Mouse (Mus musculus) left cerebral cortex, postnatal 25 days (tissue): ENCODE results near the gene Nup133. TPM values are rescaled to one million over a fixed set of nuclear protein-coding genes. Genes with fewer than 3 reads are reported as not detected.

Source experiments
- DNase-seq, 2 experiments: peaks; one replicate each; pipeline ENCODE4 v3.0.0; 2022; ENCODE audit warnings: low spot score in 2 of 2, mixed read lengths in 1 of 2
- intact Hi-C: fragments of 180-260 bp; cut with DNase I; formaldehyde crosslinking; loops from one replicate; pipeline ENCODE4 v1.15.1; 2025
- total RNA-seq, 2 experiments: library from RNA; stranded (reverse); gene quantifications; 2 replicates each; pipeline ENCODE4 v1.2.3; 2021

The Nup133 gene
- total RNA-seq, 2 experiments from 2014 or later: 20.8 to 24.1 TPM

- intact Hi-C loops: no loop called here
- DNase-seq: peak; percentile 33 to 55
Measured at GRCm38 (mm10) chr8:123958130-123958529, 9.1 kb upstream of the Nup133 start.

GRCm38 (mm10) chr8:123954246-123954645, 5.2 kb upstream of the Nup133 start:
- no peak for DNase-seq
- intact Hi-C loops: no loop called here

GRCm38 (mm10) chr8:123953686-123954085, 4.6 kb upstream of the Nup133 start:
- no peak for DNase-seq
- intact Hi-C loops: no loop called here

GRCm38 (mm10) chr8:123950077-123950802, 1.2 kb upstream of the Nup133 start:
- peak; percentile 24 to 56 for DNase-seq
- intact Hi-C loops: no loop called here

- intact Hi-C loops: loop anchor here (5.0 kb wide), 1 partner anchor 73 kb away; the partner anchor contains the start of genes Taf5l and Urb2
- no peak for DNase-seq
Measured at GRCm38 (mm10) chr8:123949686-123949986, 571 bp upstream of the Nup133 start.

GRCm38 (mm10) chr8:123929026-123929425, 20.0 kb downstream of the Nup133 start:
- intact Hi-C loops: no loop called here
- no peak for DNase-seq

GRCm38 (mm10) chr8:123925671-123926070, 23.4 kb downstream of the Nup133 start:
- DNase-seq: no peak
- intact Hi-C loops: no loop called here

GRCm38 (mm10) chr8:123924719-123925118, 24.3 kb downstream of the Nup133 start:
- intact Hi-C loops: loop anchor here (5.0 kb wide), 2 partner anchors 132 to 423 kb away; no protein-coding TSS in a partner anchor
- DNase-seq: peak; percentile 83 to 95

GRCm38 (mm10) chr8:123914635-123915034, 34.4 kb downstream of the Nup133 start:
- no peak for DNase-seq
- intact Hi-C loops: no loop called here

- intact Hi-C loops: loop anchor here (2.0 kb wide), 1 partner anchor 71 kb away; no protein-coding TSS in a partner anchor
- DNase-seq: peak in 1 of 2 experiments; percentile 87
Measured at GRCm38 (mm10) chr8:123912265-123912664, 36.8 kb downstream of the Nup133 start.

- intact Hi-C loops: no loop called here
Measured at GRCm38 (mm10) chr8:123907604-123908003, 41.5 kb downstream of the Nup133 start.

GRCm38 (mm10) chr8:123902653-123903052, 46.4 kb downstream of the Nup133 start:
- intact Hi-C loops: no loop called here
- no peak for DNase-seq

More at GRCm38 (mm10) chr8:123907604-123908003, 41.5 kb downstream of the Nup133 start:
- DNase-seq: no peak

- peak in 1 of 2 experiments; percentile 71 for DNase-seq
- intact Hi-C loops: no loop called here
Measured at GRCm38 (mm10) chr8:123899366-123899765, 49.7 kb downstream of the Nup133 start.

- intact Hi-C loops: no loop called here
- peak in 1 of 2 experiments; percentile 57 for DNase-seq
Measured at GRCm38 (mm10) chr8:123898576-123898975, 50.5 kb downstream of the Nup133 start.

- intact Hi-C loops: no loop called here
- no peak for DNase-seq
Measured at GRCm38 (mm10) chr8:123896774-123897173, 52.3 kb downstream of the Nup133 start.

GRCm38 (mm10) chr8:123896366-123896761, 52.7 kb downstream of the Nup133 start:
- no peak for DNase-seq
- intact Hi-C loops: no loop called here

- no peak for DNase-seq
- intact Hi-C loops: no loop called here
Measured at GRCm38 (mm10) chr8:123895680-123896365, 53.2 kb downstream of the Nup133 start.

GRCm38 (mm10) chr8:123895230-123895629, 53.8 kb downstream of the Nup133 start:
- DNase-seq: no peak
- intact Hi-C loops: no loop called here

- DNase-seq: no peak
- intact Hi-C loops: no loop called here
Measured at GRCm38 (mm10) chr8:123894502-123895097, 54.5 kb downstream of the Nup133 start, which contains the start of gene Acta1. Acta1 (minus strand) TSS chr8:123894751.

GRCm38 (mm10) chr8:123893413-123893812, 55.7 kb downstream of the Nup133 start:
- no peak for DNase-seq
- intact Hi-C loops: no loop called here
